Mouse (Mus musculus) T-helper 1 cell (primary cell): ENCODE measurements at regions not wholly inside any gene's neighbourhood (a gene's known extent, or its start where the extent isn't known, plus 50 kb on each side); places are given as distances from the start of the nearest gene placed in this dataset.

Experiments
- in situ Hi-C: fragments of 300-600 bp; cut with MboI, MseI; formaldehyde crosslinking; loops from one replicate; pipeline ENCODE4 v1.15.1; 2025; ENCODE audit warnings: high pct_unique_total_duplicates

DNA sequence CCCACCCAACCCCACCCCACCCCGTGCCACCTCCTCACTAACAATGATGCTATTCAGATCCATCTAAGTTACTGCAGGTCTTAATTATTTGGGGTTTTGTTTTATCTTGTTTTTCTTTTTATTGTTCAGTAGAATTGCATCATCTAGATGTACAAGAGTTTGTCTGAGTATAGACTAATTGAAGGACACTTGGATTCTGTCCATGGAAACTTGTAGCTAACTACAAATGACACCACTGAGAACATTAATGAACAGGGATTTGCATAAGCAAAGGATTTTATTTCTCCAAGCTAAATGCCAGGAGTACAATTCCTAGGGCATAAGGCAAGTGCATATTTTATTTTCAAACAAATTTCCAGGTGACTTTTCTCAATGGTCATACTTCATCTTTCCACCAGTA, 318.4 kb upstream of the Slc7a11 start:
- in situ Hi-C loops = no loop called here

DNA sequence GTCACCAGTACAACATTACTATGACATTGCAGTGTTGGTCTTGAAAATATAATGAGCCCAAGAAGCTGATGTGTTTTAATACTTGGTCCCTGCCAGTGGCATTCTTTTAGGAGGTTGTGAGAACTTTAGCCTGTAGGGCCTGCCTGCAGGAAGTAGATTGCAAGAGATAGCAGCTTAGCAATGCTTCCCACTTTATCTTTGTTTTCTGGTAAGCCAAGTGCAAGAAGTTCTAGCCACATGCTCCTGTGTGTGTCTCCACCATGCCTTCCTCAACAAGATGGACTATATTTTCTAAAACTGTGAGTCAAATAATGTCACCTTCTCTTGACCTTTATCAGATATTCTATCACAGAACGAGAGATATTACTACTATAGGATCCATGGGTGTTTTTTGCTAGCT, 314.7 kb upstream of the Slc7a11 start:
- in situ Hi-C loops = loop anchor here (5.0 kb wide), 1 partner anchor 59 kb away; no protein-coding TSS in a partner anchor

DNA sequence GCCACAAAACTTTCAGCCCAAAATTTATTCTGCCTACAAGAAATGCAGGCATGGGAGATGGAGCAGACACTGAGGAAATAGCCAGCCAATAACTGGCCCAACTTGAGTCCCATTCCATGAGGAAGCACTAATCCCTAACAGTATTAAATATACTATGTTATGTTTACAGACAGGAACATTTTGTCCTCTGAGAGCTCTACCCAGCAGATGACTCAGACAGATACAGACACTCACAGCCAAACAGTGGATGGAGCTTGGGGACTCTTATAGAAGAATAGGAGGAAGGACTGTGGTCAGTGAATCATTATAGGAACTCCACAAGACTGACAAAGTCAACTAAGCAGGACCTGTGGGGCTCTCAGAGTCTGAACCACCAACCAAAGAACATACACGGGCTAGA, 293.8 kb upstream of the Slc7a11 start:
- in situ Hi-C loops = no loop called here

DNA sequence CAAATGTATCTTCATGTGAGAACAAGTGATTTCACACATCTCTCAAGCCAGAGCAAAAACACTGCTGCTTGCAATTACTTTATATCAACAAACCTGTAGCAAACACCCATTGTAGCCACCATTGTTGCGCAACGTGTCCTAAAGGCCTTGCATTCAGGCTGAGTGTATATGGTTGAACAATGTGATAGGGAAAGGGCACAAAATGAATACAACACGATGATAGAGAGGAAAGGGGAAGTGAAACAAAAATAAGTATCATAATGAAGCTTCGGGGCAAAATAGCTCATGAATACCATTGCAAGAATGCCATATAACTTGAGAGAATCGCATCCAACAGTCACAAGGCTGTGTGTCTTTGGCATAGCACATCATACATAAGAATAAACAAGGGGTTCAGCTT, 275.6 kb upstream of the Slc7a11 start:
- in situ Hi-C loops = no loop called here

DNA sequence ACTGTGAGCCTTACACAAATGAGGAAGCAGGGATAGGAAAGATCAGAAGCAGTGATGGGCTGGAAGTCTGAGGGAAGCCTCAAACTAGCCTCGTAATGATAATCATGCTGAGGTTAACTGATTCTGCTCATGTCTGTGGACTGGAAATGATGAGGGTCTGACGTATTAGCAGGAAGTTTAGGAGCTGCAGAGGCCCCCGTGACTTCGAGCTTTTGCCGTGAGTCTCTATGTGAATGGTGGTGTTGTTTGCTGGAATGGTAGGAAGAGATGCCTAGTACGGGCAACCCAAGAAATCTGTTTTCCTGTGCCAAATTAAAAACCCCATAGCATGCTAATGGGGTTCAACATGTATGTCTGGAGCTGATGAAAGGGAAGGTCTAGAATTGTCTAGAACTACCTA, 270.0 kb upstream of the Slc7a11 start:
- in situ Hi-C loops = no loop called here

DNA sequence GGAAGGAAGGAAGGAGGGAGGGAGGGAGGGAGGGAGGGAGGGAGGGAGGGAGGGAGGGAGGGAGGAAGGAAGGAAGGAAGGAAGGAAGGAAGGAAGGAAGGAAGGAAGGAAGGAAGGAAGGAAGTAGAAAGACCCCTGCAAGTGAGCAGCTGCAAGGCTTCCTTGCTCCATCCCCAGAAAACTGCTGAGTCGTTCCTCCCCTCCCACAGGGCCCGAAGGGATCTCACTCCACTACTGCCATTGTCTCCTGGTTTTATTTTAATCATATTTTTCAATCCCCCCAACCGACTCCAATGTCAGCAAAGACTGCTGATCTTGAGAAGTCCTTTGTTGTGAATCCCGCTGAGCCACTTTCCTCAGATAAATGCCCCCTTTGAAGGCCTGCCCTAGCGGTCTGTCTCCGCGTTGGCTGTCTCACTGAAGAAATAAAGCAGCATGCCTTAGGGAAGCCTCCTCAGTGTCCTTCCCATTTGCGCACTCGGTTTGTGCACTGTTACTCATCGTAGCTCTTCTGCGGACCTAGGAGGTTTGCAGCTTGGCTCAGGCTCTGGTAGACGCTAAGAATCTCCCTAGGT, 266.1 kb upstream of the Slc7a11 start:
- in situ Hi-C loops = no loop called here

DNA sequence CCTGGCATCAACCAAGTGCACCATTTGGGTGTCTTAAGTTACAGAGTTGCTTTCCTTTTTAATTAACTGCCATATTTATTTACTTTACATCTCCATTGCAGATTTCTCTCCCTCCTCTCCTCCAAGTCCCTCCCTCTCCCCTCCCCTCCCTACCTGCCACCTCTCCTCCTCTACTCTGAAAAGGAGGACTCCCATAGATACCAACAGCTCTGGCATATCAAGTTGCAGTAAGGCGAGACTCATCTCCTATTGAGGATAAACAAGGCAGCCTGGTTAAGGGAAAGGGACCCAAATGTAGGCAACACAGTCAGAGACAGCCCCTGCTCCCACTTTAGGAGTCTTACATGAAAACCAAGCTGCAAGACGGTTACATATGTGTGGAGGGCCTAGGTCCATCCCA, 263.3 kb upstream of the Slc7a11 start:
- in situ Hi-C loops = no loop called here

DNA sequence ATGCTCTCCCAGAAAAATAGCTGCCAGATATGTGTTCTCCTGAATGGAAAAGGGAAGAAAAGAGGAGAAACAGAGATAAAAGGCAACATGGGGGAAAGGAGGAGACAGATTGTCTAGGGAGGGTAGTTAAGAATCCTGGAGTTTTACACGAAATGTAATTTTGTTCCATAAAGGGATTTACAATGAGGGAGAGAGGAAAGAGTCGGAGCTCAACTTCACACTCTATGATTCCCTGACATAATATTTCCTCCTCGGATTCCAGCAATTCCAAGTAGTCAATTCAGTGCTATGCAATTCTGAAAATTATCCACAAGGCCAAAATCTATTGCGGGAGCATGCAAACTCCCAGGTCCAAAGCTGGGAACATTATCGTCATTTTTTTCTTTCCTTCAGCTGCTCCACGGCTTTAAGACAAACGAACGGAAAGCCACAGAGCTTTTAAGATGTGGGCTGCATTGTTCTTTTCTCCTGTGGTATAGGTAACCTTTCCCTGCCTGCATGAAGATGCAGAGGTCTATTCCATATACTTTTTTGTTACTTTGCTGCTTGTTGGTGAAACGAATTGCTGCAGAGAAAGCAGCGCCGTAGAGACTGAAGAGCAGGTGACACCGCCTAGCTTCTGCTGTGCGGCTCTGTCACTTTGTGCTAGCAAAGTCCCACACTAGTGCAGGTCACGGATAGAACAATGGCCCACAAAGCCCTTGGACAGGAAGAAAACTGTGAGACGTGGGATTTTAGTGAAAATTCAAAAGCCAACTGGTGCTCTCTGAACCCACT, 251.7 kb upstream of the Slc7a11 start:
- in situ Hi-C loops = no loop called here

DNA sequence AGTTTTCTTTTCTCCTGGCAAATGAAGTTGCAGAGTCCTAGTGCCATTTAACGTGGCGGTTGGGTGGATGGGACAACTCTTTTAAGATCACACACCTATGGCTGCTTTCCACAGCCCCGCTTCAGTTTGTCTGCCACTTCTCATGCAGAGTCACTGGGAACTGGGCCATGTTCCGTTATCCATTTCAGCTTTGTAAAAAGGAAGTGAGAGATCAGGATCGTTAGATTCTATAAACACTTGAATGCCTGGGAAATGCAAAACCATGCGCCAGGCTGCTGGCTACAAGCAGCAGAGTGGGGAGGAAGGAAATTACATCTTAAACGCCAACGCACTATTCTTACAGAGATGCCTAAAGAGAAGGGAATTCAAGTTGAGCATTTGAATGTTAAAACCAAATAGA, 251.1 kb upstream of the Slc7a11 start:
- in situ Hi-C loops = no loop called here

DNA sequence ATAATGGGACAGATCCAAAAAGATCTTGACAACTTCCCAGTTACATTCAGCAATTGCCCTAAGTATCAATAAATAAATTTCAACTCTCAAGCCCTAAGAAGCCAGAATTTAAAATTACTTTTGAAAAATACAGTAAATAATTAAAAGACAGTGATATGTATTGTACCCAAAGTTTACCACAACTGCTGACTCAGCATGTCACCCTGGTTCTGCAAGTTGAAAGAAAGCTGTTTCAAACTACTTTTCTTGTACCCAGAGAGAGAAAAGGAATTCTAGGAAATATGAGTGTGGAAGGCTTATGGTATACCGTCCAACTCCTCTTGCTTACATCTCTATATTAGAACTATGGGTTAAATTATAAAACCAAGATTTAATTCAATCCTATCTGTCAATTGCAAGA, 248.9 kb upstream of the Slc7a11 start:
- in situ Hi-C loops = no loop called here

DNA sequence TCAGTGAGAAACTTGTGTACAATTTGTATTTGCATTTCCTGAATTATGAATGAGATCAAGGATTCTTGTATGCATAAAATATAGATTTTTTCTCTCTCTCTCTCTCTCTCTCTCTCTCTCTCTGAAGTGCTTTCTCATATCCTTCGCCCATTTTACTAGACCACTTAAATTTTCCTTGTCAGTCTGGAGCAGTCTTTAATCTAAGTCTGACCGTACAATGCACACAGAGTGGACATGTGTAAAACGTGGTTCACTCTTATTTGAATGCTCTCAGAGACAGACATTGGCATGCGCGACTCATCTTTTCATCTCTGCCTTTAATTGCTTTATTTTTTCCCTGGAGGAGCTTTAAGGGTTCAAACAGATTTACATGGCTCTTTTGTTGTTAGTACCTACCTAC, 247.3 kb upstream of the Slc7a11 start:
- in situ Hi-C loops = no loop called here

DNA sequence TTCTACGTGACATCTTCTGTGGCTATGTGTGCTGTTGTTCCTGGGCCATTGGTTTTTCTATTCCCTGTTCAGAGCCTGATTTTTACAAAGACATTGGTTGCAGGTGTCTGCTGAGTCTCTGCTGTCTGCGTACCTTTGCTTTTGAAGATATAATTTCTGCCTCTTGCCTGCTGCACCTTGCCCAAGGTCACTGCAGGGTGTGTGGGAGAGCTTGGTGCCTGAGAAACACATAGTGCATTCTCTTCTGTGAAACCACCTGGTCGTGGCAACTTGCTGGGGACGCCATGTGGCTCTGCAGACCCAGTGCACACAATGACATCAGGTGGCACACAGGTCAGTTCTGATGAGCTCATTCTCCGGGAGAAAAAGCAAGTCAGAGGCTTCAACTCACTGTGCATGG, 246.0 kb upstream of the Slc7a11 start:
- in situ Hi-C loops = no loop called here

DNA sequence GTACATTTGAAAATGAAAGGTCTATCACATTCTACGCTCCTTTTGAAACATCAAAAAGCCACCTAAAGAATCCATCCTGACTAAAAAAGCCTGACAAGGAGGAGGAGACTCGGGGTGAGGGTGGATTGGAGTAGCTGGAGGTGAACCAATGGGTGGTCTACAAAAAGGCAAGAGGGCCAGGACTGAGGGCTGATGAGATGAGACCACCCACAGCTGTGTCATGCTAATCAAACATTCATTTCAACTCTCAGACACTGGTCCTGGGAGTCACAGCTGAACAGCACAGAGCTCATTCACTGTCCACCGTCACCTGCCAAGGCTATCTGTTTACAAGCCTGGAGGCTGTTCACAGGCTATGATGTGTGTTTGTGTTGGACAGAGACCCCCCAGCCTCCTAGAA, 244.3 kb upstream of the Slc7a11 start:
- in situ Hi-C loops = no loop called here

DNA sequence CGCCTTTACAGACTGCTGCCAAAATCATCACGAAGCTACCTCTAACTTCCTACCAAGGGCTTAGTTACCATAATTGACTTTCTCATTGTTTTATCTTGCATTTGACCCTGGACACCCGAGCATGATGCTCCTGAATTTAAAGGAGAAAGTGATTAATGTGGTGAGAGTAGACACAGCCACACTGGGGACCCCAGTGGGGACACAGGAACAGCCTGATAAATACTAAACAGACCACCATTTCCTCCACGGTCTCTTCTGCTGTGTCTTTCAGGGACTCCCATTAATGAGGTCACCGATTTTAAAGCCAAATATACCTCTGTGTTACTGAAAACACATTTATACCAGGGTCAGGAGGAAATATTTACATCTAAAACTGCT, 235.2 kb upstream of the Slc7a11 start:
- in situ Hi-C loops = no loop called here

DNA sequence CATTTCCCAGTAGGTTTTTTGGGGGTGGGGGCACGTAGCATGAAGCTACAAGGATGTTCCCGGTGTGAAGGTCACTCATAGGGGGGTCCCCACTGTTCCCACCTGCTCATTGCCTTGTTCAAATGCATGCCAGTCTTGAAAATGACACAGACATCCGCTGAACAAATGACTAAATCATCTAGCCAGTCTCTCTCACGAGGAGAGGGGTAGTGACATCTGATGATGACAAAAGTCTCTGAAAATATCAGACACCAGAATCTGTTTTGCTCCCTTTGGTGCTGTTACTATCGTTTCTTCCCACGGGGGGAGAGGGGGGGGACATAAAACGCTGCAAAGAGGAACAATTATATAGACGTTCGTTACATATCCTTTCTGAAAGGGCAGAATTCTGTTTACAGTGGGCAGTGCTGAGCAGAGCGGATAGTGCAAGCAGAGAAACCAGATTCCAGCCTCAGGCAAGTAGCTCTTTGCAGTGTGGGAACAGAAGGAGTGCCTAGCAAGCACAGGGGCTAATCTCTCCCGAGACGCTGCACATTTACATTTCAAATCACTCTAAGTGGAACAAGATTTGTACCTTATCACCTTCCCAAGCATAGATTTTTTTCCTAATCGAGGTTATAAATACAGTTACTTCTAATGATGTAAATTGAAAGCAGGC, 234.7 kb upstream of the Slc7a11 start:
- in situ Hi-C loops = no loop called here

DNA sequence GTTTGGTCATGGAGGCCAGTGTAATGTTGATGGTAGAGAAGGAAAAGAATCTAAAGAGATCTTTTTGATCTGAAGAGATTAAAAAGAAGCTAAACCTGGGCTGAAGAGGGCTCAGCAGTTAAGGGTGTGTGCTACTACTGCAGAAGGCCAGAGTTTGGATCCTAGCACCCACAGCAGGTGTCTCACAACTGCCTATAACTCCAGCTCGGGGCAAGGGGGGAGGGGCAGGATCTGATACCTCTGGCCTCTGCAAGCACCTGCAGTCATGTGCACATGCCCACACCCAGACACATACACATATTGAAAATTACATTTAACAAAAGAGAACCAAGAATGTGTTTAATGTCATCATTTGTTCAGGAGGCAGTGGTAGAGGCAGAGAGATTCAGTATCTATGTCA, 232.4 kb upstream of the Slc7a11 start:
- in situ Hi-C loops = no loop called here

DNA sequence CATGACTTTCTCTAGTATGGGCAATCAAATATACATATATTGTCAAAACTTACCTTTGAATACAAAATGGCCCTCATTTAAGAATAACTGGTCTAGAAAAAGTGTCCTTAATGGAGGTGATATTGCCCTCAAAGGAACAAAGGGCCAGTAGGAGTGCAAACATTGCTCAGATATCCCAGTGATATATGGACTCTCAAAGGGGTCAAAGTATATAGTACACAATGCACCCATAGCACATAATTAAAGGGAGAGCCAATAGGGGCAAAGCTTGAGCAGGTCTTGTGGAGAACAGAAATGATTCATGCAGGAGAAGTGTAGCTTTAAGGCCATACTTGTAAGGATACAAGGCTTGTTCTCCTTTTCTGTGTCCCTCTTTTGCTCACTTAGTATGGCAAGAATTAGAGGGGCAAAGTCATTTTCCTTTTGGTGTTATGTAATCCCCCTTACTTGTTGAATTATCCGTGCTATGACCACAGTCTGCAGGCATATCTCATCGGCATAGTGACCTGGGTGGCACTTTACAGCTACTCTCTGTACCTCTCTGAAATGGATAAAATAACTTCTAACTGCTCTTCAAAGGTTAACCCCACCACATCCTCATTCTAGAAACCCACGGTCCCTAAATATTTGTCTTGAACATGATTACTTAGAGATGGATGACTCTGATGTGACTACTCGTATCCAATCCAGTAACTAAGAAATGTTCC, 231.6 kb upstream of the Slc7a11 start:
- in situ Hi-C loops = no loop called here

DNA sequence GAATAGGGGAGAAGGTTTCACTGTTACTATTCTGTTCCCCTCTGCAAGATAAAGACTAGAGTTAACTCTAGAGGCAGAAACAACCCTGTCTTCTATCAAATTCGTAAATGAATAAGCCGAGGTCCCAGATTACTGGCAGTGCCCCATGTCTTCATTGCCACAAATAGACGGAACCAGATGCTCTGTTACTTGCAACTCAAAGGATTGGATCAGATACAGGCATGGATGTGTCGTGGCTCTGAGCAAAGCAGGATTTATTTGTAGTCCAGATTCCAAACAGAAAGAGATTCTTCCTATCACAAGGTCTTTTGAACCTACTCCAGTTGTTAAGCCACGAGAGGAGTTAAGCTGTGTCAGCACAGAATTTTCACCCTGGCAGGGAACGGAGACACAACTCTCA, 221.9 kb upstream of the Slc7a11 start:
- in situ Hi-C loops = no loop called here

DNA sequence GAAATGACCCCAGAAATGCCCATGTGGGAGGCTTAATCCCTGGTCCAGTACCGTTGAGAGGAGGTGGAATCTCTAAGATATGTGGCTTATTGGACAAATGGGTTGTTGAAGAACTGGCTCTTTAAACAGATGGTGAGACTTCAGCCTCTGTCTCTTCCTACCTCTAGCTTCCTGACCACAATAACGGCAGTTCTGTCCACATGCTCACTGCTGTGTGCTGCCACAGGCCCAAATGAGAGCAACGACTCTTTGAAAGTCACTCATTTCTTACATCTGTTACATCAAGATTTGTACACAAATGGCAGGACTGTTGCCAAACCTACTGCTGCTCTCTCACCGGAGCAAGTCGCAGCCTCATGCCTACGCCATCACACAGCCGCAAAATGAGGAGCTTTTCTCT, 217.6 kb upstream of the Slc7a11 start:
- in situ Hi-C loops = no loop called here

DNA sequence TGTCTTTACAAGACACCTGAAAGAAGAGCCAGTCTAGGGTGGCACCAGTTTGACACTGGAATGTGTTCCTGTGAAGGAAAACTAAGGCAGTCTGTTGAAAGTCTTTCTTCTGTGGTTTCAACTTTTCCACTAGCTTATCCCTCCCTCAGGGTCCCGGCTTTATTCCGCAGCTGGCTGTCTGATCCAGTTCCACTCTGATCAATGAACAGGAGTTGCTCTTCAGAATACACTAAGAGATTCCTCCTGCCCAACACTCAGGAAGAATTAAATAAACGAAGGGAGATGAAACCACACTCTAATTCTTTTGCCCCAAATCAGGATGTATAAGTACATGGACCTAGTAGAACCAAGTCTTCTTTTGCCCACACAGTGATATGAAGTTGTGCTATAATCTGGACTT, 217.2 kb upstream of the Slc7a11 start:
- in situ Hi-C loops = no loop called here

DNA sequence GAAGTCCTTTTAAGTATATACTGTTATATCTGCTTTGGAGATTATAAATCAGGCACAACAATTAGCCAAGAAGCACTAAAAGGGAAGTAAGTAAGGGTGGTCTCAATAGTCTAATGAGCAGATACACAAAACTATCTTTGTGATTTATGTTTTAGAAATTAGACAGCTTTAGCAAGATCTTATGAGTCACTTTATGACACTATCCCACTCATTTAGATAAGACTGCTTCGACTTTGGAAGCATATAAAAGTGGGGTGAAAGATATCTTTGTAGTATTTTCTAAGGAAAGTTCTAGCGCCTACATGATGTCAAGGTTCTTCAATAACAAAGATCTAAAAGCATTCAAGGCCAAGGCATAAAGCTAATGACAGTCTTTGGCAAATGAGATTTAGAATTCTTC, 214.5 kb upstream of the Slc7a11 start:
- in situ Hi-C loops = no loop called here

DNA sequence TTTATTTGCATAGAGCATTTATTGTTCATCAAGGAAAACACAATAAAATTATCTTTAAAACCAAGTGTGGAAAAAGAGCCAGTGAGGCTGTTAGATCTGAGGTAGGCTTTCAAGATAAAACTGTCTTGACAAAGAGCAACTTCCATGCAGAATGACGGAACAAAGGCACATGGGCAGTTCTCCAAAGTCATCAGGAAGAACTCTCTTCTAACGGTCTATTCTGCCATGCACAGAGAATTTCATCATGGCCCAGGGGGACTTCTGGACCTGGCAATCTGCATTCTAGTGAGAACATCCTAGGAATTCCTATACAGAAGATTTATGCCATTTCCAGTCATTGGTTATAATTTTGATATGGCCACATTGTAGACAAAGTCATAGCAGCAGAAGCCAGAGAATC, 211.0 kb upstream of the Slc7a11 start:
- in situ Hi-C loops = no loop called here

DNA sequence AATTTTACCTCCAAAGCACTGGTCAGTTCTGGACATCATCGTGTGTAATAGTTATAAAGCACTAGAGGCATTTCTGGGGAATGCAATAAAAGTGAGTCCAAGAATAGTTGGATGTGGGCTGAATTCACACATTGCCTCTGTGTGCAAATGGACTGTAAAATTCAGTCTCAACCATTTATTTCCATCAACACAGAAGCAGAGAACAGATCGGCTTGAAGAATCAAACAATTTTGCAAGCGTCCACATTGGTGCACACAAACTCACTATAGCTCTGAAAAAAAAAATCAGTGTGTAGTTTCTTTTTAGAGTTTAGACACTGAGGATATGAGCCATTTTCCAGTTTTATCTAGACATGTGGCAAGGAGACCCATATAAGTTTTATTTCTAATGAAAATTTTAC, 208.9 kb upstream of the Slc7a11 start:
- in situ Hi-C loops = no loop called here
